Mouse (Mus musculus) embryonic facial prominence, embryonic 11.5 days (tissue): Measurements from ENCODE around the gene Anapc2. TPM values are rescaled to one million over a fixed set of nuclear protein-coding genes. Genes with fewer than 3 reads are reported as not detected.

Experiments
- ATAC-seq: fragments of 200-750 bp; cut with Nextera tagmentation; replicated peaks from 2 replicates; pipeline ENCODE4 v1.8.0; 2017; ENCODE audit warnings: low read depth; ENCODE audit not compliant: insufficient number of reproducible peaks, low FRiP score, low TSS enrichment
- DNase-seq: peaks from one replicate; pipeline ENCODE4 v3.0.0-alpha.2; 2015; ENCODE audit warnings: low spot score
- H3K27ac ChIP-seq: fragments of 300-500 bp; sonication (generic); replicated peaks from 2 replicates; pipeline ENCODE4 v1.5.1; 2014; ENCODE audit warnings: mild to moderate bottlenecking, low read depth, low read length, control low read depth
- H3K27me3 ChIP-seq: fragments of 300-500 bp; sonication (generic); 2 replicates; pipeline ENCODE4 v1.6.1; 2014; ENCODE audit warnings: mild to moderate bottlenecking, low read length, moderate library complexity, mixed read lengths; ENCODE audit not compliant: control insufficient read depth, insufficient read depth
- H3K36me3 ChIP-seq: fragments of 300-500 bp; sonication (generic); replicated peaks from 2 replicates; pipeline ENCODE4 v1.6.1; 2014; ENCODE audit warnings: low read depth, mild to moderate bottlenecking, low read length, moderate library complexity, mixed read lengths; ENCODE audit not compliant: control insufficient read depth, insufficient read depth
- H3K4me1 ChIP-seq: fragments of 300-500 bp; sonication (generic); 2 replicates; pipeline ENCODE4 v1.6.1; 2014; ENCODE audit warnings: low read length, mixed read lengths; ENCODE audit not compliant: control insufficient read depth, insufficient read depth
- H3K4me2 ChIP-seq: fragments of 300-500 bp; sonication (generic); 2 replicates; pipeline ENCODE4 v1.6.1; 2014; ENCODE audit warnings: low read depth, mild to moderate bottlenecking, control low read depth, low read length, moderate library complexity
- H3K4me3 ChIP-seq: fragments of 300-500 bp; sonication (generic); 2 replicates; pipeline ENCODE4 v1.5.1; 2014; ENCODE audit warnings: low read depth, low read length, control low read depth
- H3K9ac ChIP-seq: fragments of 300-500 bp; sonication (generic); replicated peaks from 2 replicates; pipeline ENCODE4 v1.6.1; 2014; ENCODE audit warnings: mild to moderate bottlenecking, control low read depth, low read length
- H3K9me3 ChIP-seq: fragments of 300-500 bp; sonication (generic); replicated peaks from 2 replicates; pipeline ENCODE4 v1.6.1; 2016; ENCODE audit warnings: mild to moderate bottlenecking, low read length, inconsistent platforms, mixed read lengths; ENCODE audit not compliant: control insufficient read depth
- WGBS: fragments of 180-500 bp; shearing (Covaris S2); extraction: QIAGEN DNeasy Blood & Tissue Kit; methylation state at CpG from one replicate; pipeline ENCODE4 v1.1.7; 2014; 5-methylcytosine and 5-hydroxymethylcytosine counted together
- polyA plus RNA-seq: library from polyadenylated mRNA; unstranded; fragments of >200 nt; fragmentation: Nextera tagmentation; extraction: Ambion mirVana; gene quantifications from 2 replicates; pipeline ENCODE4 v1.2.1, GENCODE M21; 2014

The Anapc2 gene
- polyA plus RNA-seq, 1 experiment from 2014 or later, result 111 TPM

- H3K27me3 ChIP-seq, result peaks cover 12% of the 10 kb centered on the region
- no peak overlapping the region for H3K4me3 ChIP-seq
- no peaks in the 10 kb centered on the region for H3K9me3 ChIP-seq
- H3K9ac ChIP-seq, result no peak overlapping the region
- no peaks in the 10 kb centered on the region; the same call in 1 of the 2 replicates for H3K36me3 ChIP-seq
- WGBS, result 64% methylated on average over 6 of the region's 6 CpGs
- no peak overlapping the region for H3K27ac ChIP-seq
- no peak overlapping the region for H3K4me2 ChIP-seq
- DNase-seq, result no peak
- H3K4me1 ChIP-seq, result peaks cover 9% of the 10 kb centered on the region
- no peak for ATAC-seq
Observed at GRCm38 (mm10) chr2:25265897-25266656, 6.2 kb upstream of the Anapc2 start.

- Histone ChIP-seq H3K36me3 (no peaks in the 10 kb centered on the region; the same call in 1 of the 2 replicates), H3K4me2 (no peak overlapping the region), H3K27ac (no peak overlapping the region), H3K4me1 (peaks cover 9% of the 10 kb centered on the region), H3K9me3 (no peaks in the 10 kb centered on the region), H3K27me3 (peaks cover 12% of the 10 kb centered on the region), H3K9ac (no peak overlapping the region), H3K4me3 (no peak overlapping the region)
- no peak for DNase-seq
- WGBS, result 58% methylated on average over 2 of the region's 2 CpGs
- no peak for ATAC-seq
Observed at GRCm38 (mm10) chr2:25266720-25267119, 5.6 kb upstream of the Anapc2 start.

GRCm38 (mm10) chr2:25267241-25267640, 5.0 kb upstream of the Anapc2 start:
- no peak overlapping the region for H3K27ac ChIP-seq
- no peaks in the 10 kb centered on the region; the same call in 1 of the 2 replicates for H3K36me3 ChIP-seq
- no peak for DNase-seq
- H3K4me2 ChIP-seq, result no peak overlapping the region
- H3K27me3 ChIP-seq, result peaks cover 12% of the 10 kb centered on the region
- ATAC-seq, result no peak
- H3K4me1 ChIP-seq, result peaks cover 9% of the 10 kb centered on the region
- H3K9ac ChIP-seq, result no peak overlapping the region
- no peaks in the 10 kb centered on the region for H3K9me3 ChIP-seq
- H3K4me3 ChIP-seq, result no peak overlapping the region

GRCm38 (mm10) chr2:25267746-25268309, 4.5 kb upstream of the Anapc2 start:
- WGBS, result 74% methylated on average over 4 of the region's 4 CpGs
- Histone ChIP-seq H3K4me3 (no peak overlapping the region), H3K9me3 (no peaks in the 10 kb centered on the region), H3K4me2 (no peak overlapping the region), H3K27me3 (peaks cover 12% of the 10 kb centered on the region), H3K36me3 (no peaks in the 10 kb centered on the region; the same call in 1 of the 2 replicates), H3K9ac (no peak overlapping the region), H3K27ac (no peak overlapping the region), H3K4me1 (peaks cover 9% of the 10 kb centered on the region)
- DNase-seq, result no peak
- no peak for ATAC-seq

GRCm38 (mm10) chr2:25272515-25272914, 237 bp downstream of the Anapc2 start:
- DNase-seq (no peak), ATAC-seq (peak; percentile 56)
- Histone ChIP-seq H3K4me1 (peaks cover 4% of the 10 kb centered on the region; the same call in 1 of the 2 replicates), H3K4me3 (peak overlapping the region; percentile 94), H3K27ac (no peak overlapping the region; the same call in 1 of the 2 replicates), H3K9ac (peak overlapping the region; percentile 87), H3K27me3 (no peaks in the 10 kb centered on the region), H3K4me2 (peak overlapping the region; percentile 90), H3K9me3 (no peaks in the 10 kb centered on the region), H3K36me3 (peaks cover 7% of the 10 kb centered on the region)
- under 1% methylated on average over 29 of the region's 29 CpGs for WGBS

GRCm38 (mm10) chr2:25273010-25273409, 732 bp downstream of the Anapc2 start:
- peaks cover 4% of the 10 kb centered on the region; the same call in 1 of the 2 replicates for H3K4me1 ChIP-seq
- DNase-seq (no peak), ATAC-seq (no peak)
- no peak overlapping the region for H3K27ac ChIP-seq
- H3K4me3 ChIP-seq, result peak overlapping the region; percentile 94
- no peaks in the 10 kb centered on the region for H3K9me3 ChIP-seq
- 42% methylated on average over 16 of the region's 16 CpGs for WGBS
- peak overlapping the region; percentile 87 for H3K9ac ChIP-seq
- H3K4me2 ChIP-seq, result peak overlapping the region; percentile 90
- peaks cover 10% of the 10 kb centered on the region for H3K36me3 ChIP-seq
- no peaks in the 10 kb centered on the region for H3K27me3 ChIP-seq

- Histone ChIP-seq H3K4me2 (no peak overlapping the region), H3K4me3 (no peak overlapping the region), H3K27me3 (no peaks in the 10 kb centered on the region), H3K9ac (no peak overlapping the region), H3K36me3 (peaks cover 25% of the 10 kb centered on the region), H3K9me3 (no peaks in the 10 kb centered on the region), H3K4me1 (no peaks in the 10 kb centered on the region), H3K27ac (no peak overlapping the region)
- DNase-seq (peak; percentile 88), ATAC-seq (no peak)
- WGBS, result 65% methylated on average over 13 of the region's 13 CpGs
Observed at GRCm38 (mm10) chr2:25278928-25279882, 6.9 kb downstream of the Anapc2 start.
